Comparison of ENCODE assay signal across 31 mouse cellular contexts in the genomic region with DNA sequence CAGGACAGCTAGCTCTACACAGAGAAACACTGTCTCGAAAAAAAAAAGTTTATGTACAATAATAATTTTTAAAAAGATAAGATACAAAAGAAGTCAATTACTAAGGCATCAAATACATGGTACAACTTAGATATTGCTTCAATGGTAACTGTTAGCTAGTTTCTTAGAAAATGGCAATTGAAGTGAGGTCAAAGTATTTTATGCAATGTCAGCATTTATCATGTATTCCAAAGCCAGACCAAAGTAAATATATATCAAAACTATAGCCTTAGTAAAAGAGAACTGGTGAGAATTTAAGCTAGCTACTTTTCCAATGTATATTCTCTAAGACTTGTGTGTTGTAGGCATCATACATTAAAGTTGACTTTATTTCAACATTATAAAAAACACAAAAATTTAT.
"Had no signal": no experiment of that assay in that cellular context is flagged by ENCODE, and none has a peak within 500 bp of the region (broad histone marks: within the 10 kb centered on the region; RNA-seq: fewer than 3 reads in every experiment).

No protein-coding gene starts in this region.

- H3K9ac ChIP-seq: limb, embryonic 12.5 days; limb, embryonic 13.5 days; limb, embryonic 15.5 days; liver, embryonic 12.5 days; liver, embryonic 13.5 days; liver, embryonic 14.5 days; liver, embryonic 15.5 days; liver, postnatal 0 days; lung, embryonic 14.5 days; lung, embryonic 15.5 days; midbrain, embryonic 12.5 days; midbrain, embryonic 13.5 days; midbrain, embryonic 15.5 days had no signal

- H3K4me3 ChIP-seq: limb, embryonic 10.5 days; limb, embryonic 12.5 days; limb, embryonic 13.5 days; limb, embryonic 15.5 days; liver, embryonic 12.5 days; liver, embryonic 13.5 days; liver, embryonic 15.5 days; lung, embryonic 15.5 days; megakaryocyte, embryonic 14.5 days; midbrain, embryonic 10.5 days; midbrain, embryonic 12.5 days; midbrain, embryonic 13.5 days; midbrain, embryonic 15.5 days; myocyte had no signal

- H3K4me2 ChIP-seq: limb, embryonic 12.5 days; limb, embryonic 13.5 days; limb, embryonic 15.5 days; liver, embryonic 11.5 days; liver, embryonic 12.5 days; liver, embryonic 13.5 days; liver, embryonic 15.5 days; lung, embryonic 14.5 days; lung, embryonic 15.5 days; midbrain, embryonic 11.5 days; midbrain, embryonic 12.5 days; midbrain, embryonic 13.5 days; midbrain, embryonic 15.5 days had no signal

- H3K27ac ChIP-seq: limb, embryonic 10.5 days; limb, embryonic 12.5 days; limb, embryonic 13.5 days; limb, embryonic 15.5 days; liver, embryonic 12.5 days; liver, embryonic 13.5 days; liver, embryonic 14.5 days; liver, embryonic 15.5 days; lung, embryonic 15.5 days; macrophage; midbrain, embryonic 10.5 days; midbrain, embryonic 12.5 days; midbrain, embryonic 13.5 days; midbrain, embryonic 15.5 days had no signal

- H3K27me3 ChIP-seq: limb, embryonic 12.5 days; limb, embryonic 13.5 days; limb, embryonic 15.5 days; liver, embryonic 12.5 days; liver, embryonic 13.5 days; liver, embryonic 15.5 days; lung, embryonic 15.5 days; megakaryocyte, embryonic 14.5 days; midbrain, embryonic 12.5 days; midbrain, embryonic 13.5 days; midbrain, embryonic 15.5 days had no signal

- H3K36me3 ChIP-seq: limb, embryonic 10.5 days; limb, embryonic 12.5 days; limb, embryonic 13.5 days; limb, embryonic 15.5 days; liver, embryonic 12.5 days; liver, embryonic 13.5 days; liver, embryonic 15.5 days; lung, embryonic 15.5 days; midbrain, embryonic 10.5 days; midbrain, embryonic 12.5 days; midbrain, embryonic 13.5 days; midbrain, embryonic 15.5 days had no signal

- H3K4me1 ChIP-seq: limb, embryonic 10.5 days; limb, embryonic 12.5 days; limb, embryonic 13.5 days; limb, embryonic 15.5 days; liver, embryonic 12.5 days; liver, embryonic 13.5 days; liver, embryonic 15.5 days; lung, embryonic 15.5 days; megakaryocyte, embryonic 14.5 days; midbrain, embryonic 10.5 days; midbrain, embryonic 12.5 days; midbrain, embryonic 13.5 days; midbrain, embryonic 15.5 days had no signal

- H3K9me3 ChIP-seq: limb, embryonic 10.5 days; limb, embryonic 12.5 days; limb, embryonic 13.5 days; limb, embryonic 15.5 days; liver, embryonic 12.5 days; liver, embryonic 13.5 days; liver, embryonic 15.5 days; lung, embryonic 15.5 days; midbrain, embryonic 10.5 days; midbrain, embryonic 12.5 days; midbrain, embryonic 13.5 days; midbrain, embryonic 15.5 days had no signal

- DNase-seq: left cerebral cortex, postnatal 4 days; liver; liver, embryonic 13.5 days; liver, postnatal 0 days; lung, adult 18-20 months; lung, adult 2 months; lung, embryonic 14.5 days; lung, postnatal 10 days; lung, postnatal 14 days; lung, postnatal 36 days; lung, postnatal 4 days; midbrain, embryonic 14.5 days had no signal

- ATAC-seq: liver, embryonic 12.5 days; liver, postnatal 0 days; lung, postnatal 0 days; midbrain, embryonic 13.5 days; midbrain, embryonic 15.5 days; midbrain, embryonic 16.5 days had no signal
